Mouse (Mus musculus): ENCODE data around the gene Epop. TPM values are rescaled to one million over a fixed set of nuclear protein-coding genes. Genes with fewer than 3 reads are reported as not detected.

The Epop gene
- polyA plus RNA-seq, 1 experiment from 2014 or later: 16.1 TPM

DNA sequence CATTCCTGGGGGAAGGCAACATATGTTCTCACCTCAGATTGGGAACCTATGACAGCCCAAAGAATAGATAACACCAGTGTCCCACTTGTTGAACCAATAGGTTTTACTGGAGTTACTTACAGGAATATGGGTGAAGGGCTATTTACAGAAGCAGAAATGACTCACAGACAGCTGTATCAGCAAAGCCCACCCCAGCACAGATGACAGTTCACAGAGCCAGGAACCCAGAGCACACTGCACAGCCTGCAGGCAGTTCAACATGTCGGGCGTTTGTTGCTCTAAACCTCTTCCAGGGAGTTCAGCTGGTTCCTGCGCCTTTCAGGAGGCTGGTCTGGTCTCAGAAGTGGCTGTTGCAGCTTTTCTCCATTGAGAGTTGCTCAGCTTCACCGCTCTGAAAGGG, 14.2 kb downstream of the Epop start:
- 83% methylated on average over 4 of the region's 4 CpGs for WGBS
- H3K4me3 ChIP-seq: no peak overlapping the region
- H3K36me3 ChIP-seq: no peaks in the 10 kb centered on the region
- H3K27me3 ChIP-seq (ENCODE audit: low read depth, poor library complexity, severe bottlenecking): peaks cover 46% of the 10 kb centered on the region
- no peaks in the 10 kb centered on the region for H3K9me3 ChIP-seq (replicated peaks)
- DNase-seq (ENCODE audit: low spot score): no peak
- peaks cover 3% of the 10 kb centered on the region; the same call in 1 of the 2 replicates for H3K4me1 ChIP-seq
- no peak overlapping the region for H3K27ac ChIP-seq

DNA sequence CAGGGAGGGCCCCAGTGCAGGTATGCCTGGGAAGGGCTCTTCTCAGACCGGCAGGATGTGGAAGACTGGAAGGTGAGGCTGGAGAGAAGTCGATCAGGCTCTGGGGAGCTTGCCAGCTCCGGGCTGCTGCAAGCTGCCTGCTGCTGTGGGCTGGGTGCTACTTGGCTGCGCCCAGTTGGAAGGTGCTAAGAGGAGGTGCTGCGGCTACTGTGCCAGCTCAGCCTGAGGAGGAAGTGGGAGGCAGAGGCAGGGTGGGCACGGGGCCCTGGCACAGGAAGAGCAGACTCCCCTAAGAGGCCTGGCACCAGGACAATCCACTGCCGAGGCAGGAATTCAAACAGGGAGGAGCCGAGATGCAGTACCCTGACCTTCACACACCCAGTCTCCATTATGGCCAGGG, 18.4 kb downstream of the Epop start:
- Histone ChIP-seq H3K9me3 (replicated peaks) (no peaks in the 10 kb centered on the region), H3K27me3 (ENCODE audit: low read depth, poor library complexity, severe bottlenecking) (peaks cover 11% of the 10 kb centered on the region; the same call in 1 of the 2 replicates), H3K27ac (no peak overlapping the region), H3K4me1 (no peaks in the 10 kb centered on the region), H3K4me3 (no peak overlapping the region), H3K36me3 (no peaks in the 10 kb centered on the region)
- DNase-seq (ENCODE audit: low spot score): no peak
- WGBS: 74% methylated on average over 8 of the region's 8 CpGs

DNA sequence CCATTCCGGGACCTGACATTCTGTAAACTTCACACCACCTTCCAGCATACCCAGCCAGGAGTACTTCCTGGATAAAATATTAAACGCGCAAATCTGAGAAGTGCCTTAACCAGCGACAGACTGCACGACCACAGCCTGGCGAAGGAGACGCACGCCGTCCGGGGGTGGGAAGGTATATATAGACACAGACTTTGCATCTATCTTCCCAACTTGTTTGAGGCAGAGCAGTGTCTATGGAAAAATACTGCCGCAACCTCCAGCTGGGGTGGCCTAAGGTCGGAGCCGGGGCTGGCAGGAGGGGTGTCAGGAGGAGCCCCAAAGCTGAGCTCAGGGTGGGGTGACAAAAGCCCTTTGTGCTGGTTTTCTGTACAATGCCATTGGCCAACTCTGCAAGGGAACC, 19.8 kb downstream of the Epop start:
- Histone ChIP-seq H3K27me3 (ENCODE audit: low read depth, poor library complexity, severe bottlenecking) (peaks cover 9% of the 10 kb centered on the region; the same call in 1 of the 2 replicates), H3K4me3 (no peak overlapping the region), H3K27ac (no peak overlapping the region), H3K36me3 (no peaks in the 10 kb centered on the region), H3K9me3 (replicated peaks) (no peaks in the 10 kb centered on the region), H3K4me1 (no peaks in the 10 kb centered on the region)
- WGBS: 94% methylated on average over 13 of the region's 13 CpGs
- DNase-seq (ENCODE audit: low spot score): no peak

DNA sequence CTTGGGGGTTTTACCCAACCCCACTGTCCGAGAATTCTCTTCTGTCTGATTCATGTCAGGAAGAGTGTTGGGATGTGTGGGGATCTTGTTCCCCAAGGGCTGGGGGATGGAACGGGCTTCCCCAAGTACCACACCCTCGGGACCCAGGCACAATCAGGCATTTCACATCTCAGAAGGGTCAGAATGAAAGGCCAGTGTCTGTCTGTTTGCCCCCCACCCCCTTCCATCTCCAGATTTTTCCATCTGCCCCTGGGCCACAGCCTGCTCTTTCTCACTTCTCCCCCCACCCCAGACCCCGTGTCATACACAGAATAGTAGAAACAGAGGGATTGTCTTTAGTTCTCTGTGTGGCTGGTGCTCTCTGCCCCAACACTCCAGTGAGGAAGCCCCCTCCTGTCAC, 20.6 kb downstream of the Epop start:
- no peaks in the 10 kb centered on the region for H3K36me3 ChIP-seq
- peaks cover 9% of the 10 kb centered on the region; the same call in 1 of the 2 replicates for H3K27me3 ChIP-seq (ENCODE audit: low read depth, poor library complexity, severe bottlenecking)
- no peaks in the 10 kb centered on the region for H3K9me3 ChIP-seq (replicated peaks)
- no peak for DNase-seq (ENCODE audit: low spot score)
- no peak overlapping the region for H3K27ac ChIP-seq
- no peak overlapping the region for H3K4me3 ChIP-seq
- WGBS: 79% methylated on average over 4 of the region's 4 CpGs
- no peaks in the 10 kb centered on the region for H3K4me1 ChIP-seq

DNA sequence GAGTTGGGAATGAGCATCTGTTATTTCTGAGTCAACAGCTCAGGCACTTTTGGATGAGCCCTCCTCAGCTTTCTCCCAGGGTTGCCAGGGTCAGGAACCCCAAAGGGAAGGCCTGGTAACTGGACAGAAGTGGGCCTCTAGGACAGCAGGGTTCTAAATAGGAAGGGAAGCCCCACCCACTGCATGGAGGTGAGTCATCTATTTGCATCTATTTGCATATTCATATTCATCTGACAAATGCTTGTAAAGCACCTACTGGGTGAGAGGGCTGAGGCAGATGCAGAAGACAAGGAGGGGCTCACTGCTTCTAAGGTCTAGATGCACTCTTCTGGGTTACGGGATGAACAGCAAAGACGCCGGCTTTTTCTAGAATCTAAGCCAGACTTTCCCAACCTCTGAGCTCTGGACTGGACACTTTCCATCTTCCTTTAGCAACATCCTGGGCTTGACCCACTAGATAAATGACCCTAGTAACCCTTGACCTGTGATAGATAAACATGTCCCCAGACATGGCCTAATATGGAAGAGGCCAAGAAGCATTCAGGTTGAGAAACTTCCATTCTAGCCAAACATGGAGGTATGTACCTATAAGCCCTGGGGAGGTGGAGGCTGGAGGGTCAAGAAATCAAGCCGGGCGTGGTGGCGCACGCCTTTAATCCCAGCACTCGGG, 22.3 kb downstream of the Epop start:
- no peaks in the 10 kb centered on the region for H3K9me3 ChIP-seq (replicated peaks)
- no peak for DNase-seq (ENCODE audit: low spot score)
- 96% methylated on average over 8 of the region's 8 CpGs for WGBS
- no peak overlapping the region for H3K4me3 ChIP-seq
- H3K27ac ChIP-seq: no peak overlapping the region
- no peaks in the 10 kb centered on the region for H3K36me3 ChIP-seq
- H3K4me1 ChIP-seq: no peaks in the 10 kb centered on the region
- peaks cover 14% of the 10 kb centered on the region; the same call in 1 of the 2 replicates for H3K27me3 ChIP-seq (ENCODE audit: low read depth, poor library complexity, severe bottlenecking)

DNA sequence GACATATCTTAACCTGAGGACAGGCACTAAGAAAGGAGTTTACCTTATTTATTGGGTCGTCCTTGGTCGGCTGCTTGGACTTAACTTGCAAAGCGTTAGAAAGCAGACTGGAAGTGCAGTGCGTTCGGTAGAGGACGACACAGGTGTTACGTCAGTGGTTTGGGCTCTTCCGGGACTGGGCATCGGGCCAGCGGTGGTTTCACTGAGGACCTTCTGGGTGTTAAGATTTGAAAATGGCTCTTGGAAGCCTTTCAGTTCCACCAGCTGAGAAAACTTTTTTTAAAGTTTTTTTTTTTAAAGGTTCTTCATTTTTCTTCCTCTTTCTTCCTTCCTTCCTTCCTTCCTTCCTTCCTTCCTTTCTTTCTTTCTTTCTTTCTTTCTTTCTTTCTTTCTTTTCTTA, 25.6 kb downstream of the Epop start:
- H3K4me1 ChIP-seq: no peaks in the 10 kb centered on the region
- DNase-seq (ENCODE audit: low spot score): no peak
- whole genome bisulfite sequencing: 78% methylated on average over 10 of the region's 10 CpGs
- H3K4me3 ChIP-seq: no peak overlapping the region
- peaks cover 5% of the 10 kb centered on the region; the same call in 1 of the 2 replicates for H3K27me3 ChIP-seq (ENCODE audit: low read depth, poor library complexity, severe bottlenecking)
- H3K36me3 ChIP-seq: no peaks in the 10 kb centered on the region
- H3K27ac ChIP-seq: no peak overlapping the region
- H3K9me3 ChIP-seq (replicated peaks): no peaks in the 10 kb centered on the region

DNA sequence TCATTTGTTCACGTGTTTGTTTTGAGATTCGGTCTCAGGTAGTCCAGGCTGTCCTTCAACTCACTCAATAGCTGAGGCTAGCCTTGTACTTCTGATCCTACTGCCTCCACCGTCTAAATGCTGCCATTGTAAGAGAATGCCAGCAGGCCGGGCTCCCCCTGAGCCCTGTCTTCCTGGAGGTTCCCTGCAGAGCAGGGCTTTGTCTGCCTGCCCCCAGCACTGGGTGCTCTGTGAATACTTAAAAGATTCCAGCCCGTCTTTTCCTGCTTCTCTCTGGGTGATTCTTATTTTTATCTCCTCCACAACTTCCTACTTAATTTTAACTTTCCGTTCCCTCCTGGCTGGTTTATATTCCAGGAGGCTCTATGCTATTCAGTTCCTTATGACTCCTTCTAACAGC, 27.3 kb downstream of the Epop start:
- Histone ChIP-seq H3K4me3 (no peak overlapping the region), H3K27ac (no peak overlapping the region), H3K27me3 (ENCODE audit: low read depth, poor library complexity, severe bottlenecking) (peaks cover 5% of the 10 kb centered on the region; the same call in 1 of the 2 replicates), H3K4me1 (no peaks in the 10 kb centered on the region), H3K9me3 (replicated peaks) (no peaks in the 10 kb centered on the region), H3K36me3 (no peaks in the 10 kb centered on the region)
- WGBS: 47% methylated on average over 6 of the region's 6 CpGs
- no peak for DNase-seq (ENCODE audit: low spot score)

DNA sequence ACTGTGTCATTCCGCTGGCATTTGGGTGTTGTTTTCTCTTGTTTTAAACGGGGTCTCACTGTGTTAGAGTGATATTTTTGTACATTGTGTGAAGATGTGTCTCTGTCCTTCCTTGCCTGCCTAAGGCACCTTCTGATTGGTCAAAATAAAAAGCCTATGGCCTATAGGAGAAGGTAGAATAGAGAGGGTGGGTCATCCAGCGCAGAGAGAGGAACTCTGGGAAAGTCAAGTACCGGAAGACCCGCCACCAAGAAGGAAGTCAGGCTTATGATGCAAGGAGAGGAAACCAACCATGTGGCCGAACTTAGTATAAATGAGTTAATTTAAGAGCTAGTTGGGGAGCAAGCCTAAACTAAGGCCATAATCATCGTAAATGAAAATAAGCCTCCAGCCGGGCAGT, 30.4 kb downstream of the Epop start:
- Histone ChIP-seq H3K4me1 (no peaks in the 10 kb centered on the region), H3K36me3 (no peaks in the 10 kb centered on the region), H3K4me3 (no peak overlapping the region), H3K27ac (no peak overlapping the region), H3K9me3 (replicated peaks) (no peaks in the 10 kb centered on the region), H3K27me3 (ENCODE audit: low read depth, poor library complexity, severe bottlenecking) (peaks cover 5% of the 10 kb centered on the region; the same call in 1 of the 2 replicates)
- WGBS: 86% methylated on average over 8 of the region's 8 CpGs
- no peak for DNase-seq (ENCODE audit: low spot score)

DNA sequence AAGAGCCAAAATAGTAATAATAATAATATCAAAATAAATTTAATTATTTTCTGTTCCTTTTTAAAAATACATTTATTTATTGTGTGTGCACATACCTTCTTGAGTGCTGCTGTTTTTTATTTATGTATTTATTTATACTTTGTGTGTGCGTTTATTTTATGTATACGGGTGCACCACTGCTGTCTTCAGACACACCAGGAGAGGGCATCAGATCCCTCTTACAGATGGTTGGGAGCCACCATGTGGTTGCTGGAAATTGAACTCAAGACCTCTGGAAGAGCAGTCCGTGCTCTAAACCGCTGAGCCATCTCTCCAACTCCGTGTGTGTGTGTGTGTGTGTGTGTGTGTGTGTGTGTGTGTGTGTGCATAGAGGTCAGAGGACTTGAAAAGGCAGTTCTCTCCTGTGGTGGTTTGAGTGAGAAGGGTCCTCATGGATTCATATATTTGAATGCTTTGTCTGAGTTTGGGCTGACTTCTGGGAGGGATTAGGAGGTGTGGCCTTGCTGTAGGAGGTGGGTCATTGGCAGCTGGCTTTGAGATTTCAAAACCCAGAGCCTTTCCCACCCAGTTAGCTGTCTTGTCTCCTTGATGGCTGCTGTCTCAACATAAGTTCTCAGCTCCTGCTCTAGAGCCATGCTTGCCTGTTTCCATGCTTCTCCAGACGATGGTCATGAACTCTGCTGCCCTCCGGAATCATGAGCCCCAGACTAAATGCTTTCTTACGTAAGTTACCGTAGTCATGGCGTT, 31.4 kb downstream of the Epop start:
- H3K4me3 ChIP-seq: no peak overlapping the region

DNA sequence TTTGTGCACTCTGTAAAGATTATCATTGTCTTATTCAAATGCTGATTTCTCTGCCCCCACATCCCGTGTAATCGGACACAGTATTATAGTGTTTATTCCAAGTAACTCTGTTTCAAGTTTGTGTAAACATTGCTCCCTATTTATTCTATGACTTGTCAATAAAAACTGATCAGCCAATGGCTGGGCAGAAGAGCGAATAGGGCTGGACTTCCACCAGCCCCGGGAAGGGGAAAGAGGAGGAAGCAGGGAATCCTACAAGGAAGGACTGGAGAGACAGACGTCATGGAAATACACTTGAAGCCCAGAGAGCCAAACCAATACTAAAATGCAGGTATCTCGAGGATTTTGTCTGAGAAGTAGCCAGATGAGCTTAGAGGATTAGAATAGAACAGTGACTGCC, 35.4 kb downstream of the Epop start:
- H3K36me3 ChIP-seq: no peaks in the 10 kb centered on the region
- no peak overlapping the region for H3K27ac ChIP-seq
- no peaks in the 10 kb centered on the region for H3K9me3 ChIP-seq (replicated peaks)
- 48% methylated on average over 6 of the region's 6 CpGs for WGBS
- H3K27me3 ChIP-seq (ENCODE audit: low read depth, poor library complexity, severe bottlenecking): peaks cover 8% of the 10 kb centered on the region
- H3K4me1 ChIP-seq: peaks cover 11% of the 10 kb centered on the region
- H3K4me3 ChIP-seq: no peak overlapping the region
- DNase-seq (ENCODE audit: low spot score): no peak

More for the DNA sequence above, 31.4 kb downstream of the Epop start:
- Histone ChIP-seq H3K27ac (no peak overlapping the region), H3K27me3 (ENCODE audit: low read depth, poor library complexity, severe bottlenecking) (peaks cover 5% of the 10 kb centered on the region; the same call in 1 of the 2 replicates), H3K4me1 (no peaks in the 10 kb centered on the region), H3K36me3 (no peaks in the 10 kb centered on the region), H3K9me3 (replicated peaks) (no peaks in the 10 kb centered on the region)
- WGBS: 76% methylated on average over 10 of the region's 10 CpGs
- no peak for DNase-seq (ENCODE audit: low spot score)

DNA sequence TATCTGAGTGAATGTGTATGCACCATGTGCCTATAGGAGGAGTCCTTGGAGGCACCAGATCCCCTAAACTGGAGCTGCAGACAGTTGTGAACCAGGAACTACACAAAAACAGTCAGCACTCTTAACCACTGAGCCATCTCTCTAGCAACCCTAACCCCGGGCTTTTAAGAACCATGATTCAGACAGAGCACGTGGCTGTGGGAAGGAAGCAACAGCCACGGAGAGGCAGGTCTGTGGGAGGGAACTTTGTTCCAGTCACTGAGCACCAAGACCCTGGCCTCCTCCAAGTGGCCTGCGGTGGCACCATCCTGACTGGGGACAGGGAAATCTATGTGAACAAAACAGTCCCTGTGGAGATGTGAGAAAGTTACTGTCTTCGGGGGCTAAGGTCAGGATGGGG, 37.6 kb downstream of the Epop start:
- H3K27ac ChIP-seq: no peak overlapping the region
- DNase-seq (ENCODE audit: low spot score): no peak
- H3K36me3 ChIP-seq: no peaks in the 10 kb centered on the region
- peaks cover 13% of the 10 kb centered on the region for H3K4me1 ChIP-seq
- 67% methylated on average over 5 of the region's 5 CpGs for WGBS
- peaks cover 8% of the 10 kb centered on the region for H3K27me3 ChIP-seq (ENCODE audit: low read depth, poor library complexity, severe bottlenecking)
- no peak overlapping the region for H3K4me3 ChIP-seq
- H3K9me3 ChIP-seq (replicated peaks): no peaks in the 10 kb centered on the region

DNA sequence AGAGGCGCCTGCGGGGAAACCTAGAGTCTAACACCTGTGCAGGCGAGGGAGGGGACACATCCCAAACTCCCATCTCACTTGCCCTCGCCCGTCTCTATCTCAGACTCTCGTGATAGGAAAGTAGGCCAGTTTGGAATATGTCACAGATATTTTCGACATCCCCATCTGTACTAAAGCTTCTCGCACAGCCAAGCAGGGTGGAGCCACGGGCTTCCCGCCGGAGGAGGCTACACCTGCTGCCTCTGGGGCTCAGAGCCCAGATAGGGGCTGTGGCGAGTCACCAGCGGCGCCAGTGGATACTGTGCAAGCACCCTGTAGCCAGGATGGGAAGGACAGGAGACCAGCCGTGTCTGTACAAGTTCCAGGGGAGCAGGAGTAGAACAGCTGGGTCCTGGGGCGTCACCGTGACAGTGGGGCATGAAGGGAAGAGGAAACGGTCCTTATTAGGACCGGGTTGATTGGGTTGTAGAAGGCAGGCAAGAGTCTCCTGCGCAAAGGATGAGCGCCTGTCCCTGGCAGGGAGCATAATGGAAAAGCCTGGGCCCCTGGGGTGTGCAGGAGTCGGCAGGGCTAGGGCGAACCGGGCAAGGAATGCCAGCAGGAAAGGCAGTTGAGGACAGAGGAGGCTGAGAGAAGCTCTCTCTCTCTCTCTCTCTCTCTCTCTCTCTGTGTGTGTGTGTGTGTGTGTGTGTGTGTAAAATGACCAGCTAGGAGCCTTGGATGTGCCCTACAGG, 39.1 kb downstream of the Epop start:
- Histone ChIP-seq H3K4me3 (no peak overlapping the region), H3K27me3 (ENCODE audit: low read depth, poor library complexity, severe bottlenecking) (peaks cover 8% of the 10 kb centered on the region), H3K36me3 (no peaks in the 10 kb centered on the region), H3K4me1 (peaks cover 17% of the 10 kb centered on the region), H3K9me3 (replicated peaks) (no peaks in the 10 kb centered on the region), H3K27ac (no peak overlapping the region)
- no peak for DNase-seq (ENCODE audit: low spot score)
- 48% methylated on average over 24 of the region's 24 CpGs for WGBS

DNA sequence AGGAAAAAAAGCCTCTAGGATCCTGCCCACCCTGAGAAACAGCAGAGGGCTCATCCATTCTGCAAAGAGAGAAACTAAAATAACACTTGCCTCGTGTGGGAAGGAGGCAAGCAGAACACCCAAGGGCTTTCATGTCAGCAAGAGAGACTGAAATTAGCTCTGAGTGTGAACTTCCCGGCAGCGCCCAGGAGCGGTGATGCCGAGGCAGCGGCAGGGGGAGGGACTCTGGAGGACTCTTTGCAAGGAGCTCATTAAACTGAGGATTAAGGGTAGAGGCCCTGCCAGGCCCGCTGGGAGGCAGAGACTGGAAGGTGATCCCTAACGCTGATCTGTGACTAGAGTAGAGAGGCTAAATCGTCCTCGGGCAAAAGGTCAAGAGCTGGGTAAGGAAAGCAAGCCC, 40.3 kb downstream of the Epop start:
- H3K9me3 ChIP-seq (replicated peaks): no peaks in the 10 kb centered on the region
- no peaks in the 10 kb centered on the region for H3K36me3 ChIP-seq
- H3K4me3 ChIP-seq: no peak overlapping the region
- WGBS: 2% methylated on average over 10 of the region's 10 CpGs
- H3K27me3 ChIP-seq (ENCODE audit: low read depth, poor library complexity, severe bottlenecking): peaks cover 8% of the 10 kb centered on the region
- no peak for DNase-seq (ENCODE audit: low spot score)
- no peak overlapping the region for H3K27ac ChIP-seq
- peaks cover 17% of the 10 kb centered on the region for H3K4me1 ChIP-seq
